Mouse (Mus musculus) skeletal muscle tissue, postnatal 0 days (tissue): ENCODE data around the gene Zic1. TPM values are rescaled to one million over a fixed set of nuclear protein-coding genes. Genes with fewer than 3 reads are reported as not detected.

ENCODE experiments used
- polyA plus RNA-seq: library from polyadenylated mRNA; unstranded; fragments of >200 nt; fragmentation: Nextera tagmentation; extraction: Ambion mirVana; gene quantifications from 2 replicates; pipeline ENCODE4 v1.2.1, GENCODE M21; 2015

Gene Zic1
- not detected in 2 replicates for polyA plus RNA-seq

DNA sequence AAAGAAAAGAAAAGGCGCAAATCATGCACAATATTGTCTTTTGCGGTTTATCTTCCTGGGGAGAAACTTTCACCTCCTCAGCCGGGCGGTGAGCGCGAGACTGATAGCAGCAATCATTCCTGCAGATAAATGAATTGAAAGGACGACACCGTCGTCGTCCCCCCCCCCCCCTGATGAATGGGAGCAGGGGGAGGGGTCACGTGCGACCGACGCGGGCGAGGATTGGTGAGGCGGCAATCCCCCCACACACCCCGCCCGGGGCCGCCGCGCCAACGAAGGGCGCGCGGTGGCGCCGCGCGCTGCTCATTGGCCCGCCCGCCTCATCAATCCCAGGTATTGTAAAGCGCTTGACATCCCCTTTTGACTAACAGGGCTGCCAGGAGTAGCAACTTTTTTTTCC is at the start of gene Zic1:
Gene Zic1, minus strand, starts transcription at position 147 of the 400 bp plus-strand sequence.

DNA sequence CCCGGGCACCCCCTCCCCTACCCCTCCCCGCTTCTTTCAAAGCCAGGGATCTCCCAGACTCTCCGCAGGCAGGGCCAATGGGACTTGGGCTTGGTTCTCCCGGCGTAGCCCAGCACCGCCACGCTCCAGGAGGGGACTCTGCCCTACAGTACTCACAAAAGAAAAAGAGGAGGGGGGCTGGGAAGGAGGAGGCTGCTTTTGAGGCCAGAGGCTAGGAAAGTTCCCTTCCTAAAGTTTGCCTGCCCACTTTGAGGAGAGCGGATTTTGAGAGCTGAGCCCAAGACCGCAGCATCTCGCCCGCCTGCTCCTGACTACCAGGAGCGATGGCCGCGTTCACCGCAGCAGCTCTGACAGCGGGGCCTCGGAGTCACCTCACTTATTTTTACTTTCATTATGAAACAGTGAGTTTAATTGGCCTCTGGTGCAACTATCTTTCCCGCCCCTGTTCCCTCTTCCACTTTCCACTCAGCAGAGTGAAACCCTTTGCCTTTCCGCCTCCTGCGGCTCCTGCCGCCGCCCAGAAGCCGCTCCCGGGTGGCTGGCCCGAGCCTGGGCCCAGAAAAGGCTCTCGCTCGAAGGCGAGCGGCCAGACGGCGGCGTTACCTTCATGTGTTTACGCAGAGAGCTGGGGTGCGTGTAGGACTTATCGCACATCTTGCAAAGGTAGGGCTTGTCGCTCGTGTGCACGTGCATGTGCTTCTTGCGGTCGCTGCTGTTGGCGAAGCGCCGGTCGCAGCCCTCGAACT is 3.6 kb downstream of the Zic1 start, which contains the start of gene Zic4:
Gene Zic4, plus strand, starts transcription at position 558 of the 746 bp plus-strand sequence.

Other genes with a start within 250 kb of the Zic1 start
- gene Zic4, start 3.4 kb downstream of the Zic1 start, polyA plus RNA-seq = not detected in 2 replicates